Mouse (Mus musculus): ENCODE results near the gene Galnt18.

- TF ChIP-seq POLR2A (IDR thresholded peaks at IDR 0.05; ENCODE audit: borderline replicate concordance, low read depth, low read length) = no peak
- no peak for TF ChIP-seq CTCF (IDR thresholded peaks at IDR 0.05; ENCODE audit: low read depth, low read length)
Observed at GRCm38 (mm10) chr7:111804646-111805045, 24.9 kb upstream of the Galnt18 start.
